Mouse (Mus musculus) embryonic facial prominence, embryonic 14.5 days (tissue): ENCODE measurements at regions not wholly inside any gene's neighbourhood (a gene's known extent, or its start where the extent isn't known, plus 50 kb on each side); places are given as distances from the start of the nearest gene placed in this dataset.

Experiments
- ATAC-seq: fragments of 200-750 bp; cut with Nextera tagmentation; 2 replicates; pipeline ENCODE4 v1.8.0; 2017; ENCODE audit warnings: low read depth, moderate number of reproducible peaks, moderate TSS enrichment
- DNase-seq: peaks from one replicate; pipeline ENCODE4 v3.0.0-alpha.2; 2015; ENCODE audit warnings: low spot score
- H3K27ac ChIP-seq: fragments of 300-500 bp; sonication (generic); replicated peaks from 2 replicates; pipeline ENCODE4 v1.5.1; 2014; ENCODE audit warnings: low read depth, mild to moderate bottlenecking, low read length, moderate library complexity
- H3K27me3 ChIP-seq: fragments of 300-500 bp; sonication (generic); replicated peaks from 2 replicates; pipeline ENCODE4 v1.6.1; 2014; ENCODE audit warnings: low read length; ENCODE audit not compliant: control insufficient read depth, insufficient read depth
- H3K36me3 ChIP-seq: fragments of 300-500 bp; sonication (generic); 2 replicates; pipeline ENCODE4 v1.6.1; 2014; ENCODE audit warnings: low read length, mixed read lengths; ENCODE audit not compliant: control insufficient read depth, insufficient read depth
- H3K4me1 ChIP-seq: fragments of 300-500 bp; sonication (generic); 2 replicates; pipeline ENCODE4 v1.6.1; 2014; ENCODE audit warnings: antibody characterized with exemption, low read length; ENCODE audit not compliant: control insufficient read depth, insufficient read depth
- H3K4me2 ChIP-seq: fragments of 300-500 bp; sonication (generic); 2 replicates; pipeline ENCODE4 v1.6.1; 2014; ENCODE audit warnings: low read depth, mild to moderate bottlenecking, low read length, moderate library complexity, mixed read lengths
- H3K4me3 ChIP-seq: fragments of 300-500 bp; sonication (generic); 2 replicates; pipeline ENCODE4 v1.5.1; 2014; ENCODE audit warnings: low read depth, mild to moderate bottlenecking, low read length
- H3K9ac ChIP-seq: fragments of 300-500 bp; sonication (generic); 2 replicates; pipeline ENCODE4 v1.6.1; 2014; ENCODE audit warnings: low read depth, mild to moderate bottlenecking, low read length, moderate library complexity, mixed read lengths
- H3K9me3 ChIP-seq: fragments of 300-500 bp; sonication (generic); 2 replicates; pipeline ENCODE4 v1.6.1; 2016; ENCODE audit warnings: low read length; ENCODE audit not compliant: control insufficient read depth
- WGBS: fragments of 180-500 bp; shearing (Covaris S2); extraction: QIAGEN DNeasy Blood & Tissue Kit; methylation state at CpG from one replicate; pipeline ENCODE4 v1.1.7; 2014; 5-methylcytosine and 5-hydroxymethylcytosine counted together

- H3K9ac ChIP-seq: no peak overlapping the region
- DNase-seq (no peak), ATAC-seq (no peak)
- H3K9me3 ChIP-seq: no peaks in the 10 kb centered on the region
- no peak overlapping the region for H3K4me2 ChIP-seq
- no peaks in the 10 kb centered on the region for H3K4me1 ChIP-seq
- H3K4me3 ChIP-seq: no peak overlapping the region
- no peak overlapping the region for H3K27ac ChIP-seq
- no peaks in the 10 kb centered on the region for H3K36me3 ChIP-seq
- H3K27me3 ChIP-seq: no peaks in the 10 kb centered on the region
- 62% methylated on average over 4 of the region's 4 CpGs for WGBS
Observed at GRCm38 (mm10) chr10:51328772-51329171, 151.6 kb upstream of the Gm49339 start.

GRCm38 (mm10) chr10:51329386-51329785 lies 151.0 kb upstream of the Gm49339 start:
- Histone ChIP-seq H3K27ac (no peak overlapping the region), H3K4me2 (no peak overlapping the region), H3K9me3 (no peaks in the 10 kb centered on the region), H3K36me3 (no peaks in the 10 kb centered on the region), H3K4me3 (no peak overlapping the region), H3K27me3 (no peaks in the 10 kb centered on the region), H3K4me1 (no peaks in the 10 kb centered on the region), H3K9ac (no peak overlapping the region)
- no peak for ATAC-seq
- DNase-seq: no peak
- WGBS: 94% methylated on average over 2 of the region's 2 CpGs
